Mouse (Mus musculus) testis, adult 2 months (tissue): ENCODE data around the gene Dnajc1.

Experiments
- CTCF ChIP-seq: fragments of 200-500 bp; IDR thresholded peaks from 2 replicates; pipeline ENCODE4 v1.5.1; 2012; ENCODE audit warnings: low read depth, mild to moderate bottlenecking, inconsistent platforms, low read length, moderate library complexity; ENCODE audit not compliant: control insufficient read depth, insufficient read depth, insufficient replicate concordance
- POLR2A ChIP-seq: fragments of 200-500 bp; IDR thresholded peaks from 2 replicates; pipeline ENCODE4 v1.6.1; 2012; ENCODE audit warnings: low read depth, mild to moderate bottlenecking, inconsistent platforms, low read length, moderate library complexity; ENCODE audit not compliant: control insufficient read depth

- TF ChIP-seq CTCF (no peak), POLR2A (no peak)
Observed at GRCm38 (mm10) chr2:18235524-18235923, 157.1 kb downstream of the Dnajc1 start.
